Mouse (Mus musculus) stomach, embryonic 16.5 days (tissue): ENCODE results near the gene Gm10642. TPM values are rescaled to one million over a fixed set of nuclear protein-coding genes. Genes with fewer than 3 reads are reported as not detected.

Source experiments
- ATAC-seq: fragments of 200-750 bp; cut with Nextera tagmentation; 2 replicates; pipeline ENCODE4 v1.8.0; 2017; ENCODE audit warnings: moderate number of reproducible peaks, moderate TSS enrichment; ENCODE audit not compliant: insufficient read depth, low FRiP score
- H3K27ac ChIP-seq: fragments of 300-500 bp; sonication (generic); 2 replicates; pipeline ENCODE4 v1.5.1; 2014; ENCODE audit warnings: low read length
- H3K27me3 ChIP-seq: fragments of 300-500 bp; sonication (generic); 2 replicates; pipeline ENCODE4 v1.6.1; 2014; ENCODE audit warnings: low read length, control low read depth, mixed read lengths; ENCODE audit not compliant: control insufficient read depth, insufficient read depth
- H3K36me3 ChIP-seq: fragments of 300-500 bp; sonication (generic); 2 replicates; pipeline ENCODE4 v1.6.1; 2014; ENCODE audit warnings: low read length; ENCODE audit not compliant: control insufficient read depth, insufficient read depth
- H3K4me1 ChIP-seq: fragments of 300-500 bp; sonication (generic); 2 replicates; pipeline ENCODE4 v1.6.1; 2014; ENCODE audit warnings: low read length, control low read depth, mixed read lengths; ENCODE audit not compliant: control insufficient read depth, insufficient read depth
- H3K4me2 ChIP-seq: fragments of 300-500 bp; sonication (generic); 2 replicates; pipeline ENCODE4 v1.6.1; 2014; ENCODE audit warnings: low read depth, low read length, mixed read lengths
- H3K4me3 ChIP-seq: fragments of 300-500 bp; sonication (generic); replicated peaks from 2 replicates; pipeline ENCODE4 v1.5.1; 2014; ENCODE audit warnings: mild to moderate bottlenecking, low read length
- H3K9ac ChIP-seq: fragments of 300-500 bp; sonication (generic); 2 replicates; pipeline ENCODE4 v1.6.1; 2014; ENCODE audit warnings: low read length
- H3K9me3 ChIP-seq: fragments of 300-500 bp; sonication (generic); replicated peaks from 2 replicates; pipeline ENCODE4 v1.6.1; 2016; ENCODE audit warnings: low read length, control low read depth; ENCODE audit not compliant: control insufficient read depth
- WGBS: fragments of 180-500 bp; shearing (Covaris S2); extraction: QIAGEN DNeasy Blood & Tissue Kit; methylation state at CpG from one replicate; pipeline ENCODE4 v1.1.7; 2014; 5-methylcytosine and 5-hydroxymethylcytosine counted together
- polyA plus RNA-seq: library from polyadenylated mRNA; unstranded; fragments of >200 nt; fragmentation: Nextera tagmentation; extraction: Ambion mirVana; gene quantifications from 2 replicates; pipeline ENCODE4 v1.2.1, GENCODE M21; 2015

Gm10642 gene
- 0.12 and 0.19 TPM in 2 replicates for polyA plus RNA-seq

GRCm38 (mm10) chr9:70656130-70657007 lies at the start of gene Gm10642:
Gm10642 (plus strand) TSS chr9:70656251.
- peak within 1 kb of the TSS; percentile 97 for H3K27ac ChIP-seq
- H3K27me3 ChIP-seq: no peaks in the 10 kb centered on the region
- peaks cover 17% of the 10 kb centered on the region; the same call in 1 of the 2 replicates for H3K4me1 ChIP-seq
- WGBS: under 1% methylated on average over 55 of the region's 72 CpGs
- ATAC-seq: peak; percentile 31
- no peaks in the 10 kb centered on the region for H3K36me3 ChIP-seq
- peak within 1 kb of the TSS; percentile 95 for H3K9ac ChIP-seq
- H3K9me3 ChIP-seq: no peaks in the 10 kb centered on the region
- H3K4me3 ChIP-seq: peak within 1 kb of the TSS; percentile 88
- peak within 1 kb of the TSS; percentile 75 for H3K4me2 ChIP-seq

DNA sequence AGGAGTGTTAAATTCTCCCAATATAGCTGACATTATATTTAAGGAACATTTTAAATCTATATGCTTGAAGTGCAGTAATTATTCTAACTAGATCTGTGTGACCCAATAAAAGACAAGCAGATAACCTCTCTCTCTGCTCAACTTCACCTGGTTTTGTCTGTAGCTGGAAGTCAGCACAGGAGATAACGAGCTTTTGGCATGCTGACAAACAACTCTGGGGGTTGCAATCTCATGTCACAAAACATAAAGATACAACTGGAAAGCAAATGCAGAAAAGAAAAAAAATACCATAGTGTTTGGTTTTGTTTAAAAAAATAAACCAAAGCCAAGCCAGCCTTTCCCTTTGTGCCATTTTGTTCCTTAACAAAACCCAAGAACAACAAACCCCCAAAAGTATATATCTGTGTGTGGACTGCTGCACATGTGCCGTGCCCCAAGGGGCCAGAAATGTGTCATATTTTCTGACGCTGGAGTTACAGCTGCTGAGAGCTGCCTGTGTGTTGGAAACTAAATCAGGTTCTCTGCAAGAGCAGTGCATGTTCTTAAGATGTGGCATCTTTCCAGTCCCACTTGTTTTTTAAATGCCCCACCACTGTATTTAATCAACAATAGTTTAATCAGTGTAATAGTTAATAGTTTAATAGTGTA lies 44.9 kb upstream of the Gm10642 start:
- Histone ChIP-seq H3K27me3 (no peaks in the 10 kb centered on the region), H3K36me3 (0 out of 2 replicates have a peak, but pooled peaks cover 3% of the 10 kb centered on the region), H3K4me3 (no peak overlapping the region), H3K27ac (no peak overlapping the region), H3K9me3 (no peaks in the 10 kb centered on the region), H3K4me2 (no peak overlapping the region), H3K9ac (no peak overlapping the region), H3K4me1 (no peaks in the 10 kb centered on the region)
- 56% methylated on average over 3 of the region's 3 CpGs for WGBS
- no peak for ATAC-seq

DNA sequence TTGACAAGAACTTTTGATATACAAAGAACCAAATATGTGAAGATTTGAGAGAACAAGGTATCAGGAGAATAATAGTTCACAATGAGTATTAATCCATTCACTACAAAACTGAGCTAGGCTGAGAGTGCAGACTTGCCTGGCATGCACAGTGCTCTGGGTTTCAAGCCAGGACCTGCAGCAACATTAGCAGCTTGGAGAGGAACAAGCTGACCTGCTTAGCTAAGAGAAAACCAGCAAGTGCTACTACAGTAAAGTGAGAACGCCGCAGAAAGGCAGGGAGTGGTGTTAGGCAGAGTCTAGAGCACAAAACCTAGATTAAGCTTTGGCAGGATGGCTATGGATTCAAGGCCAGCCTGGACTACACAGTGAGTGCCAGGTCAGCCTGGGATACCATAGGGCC lies 26.3 kb upstream of the Gm10642 start:
- H3K27me3 ChIP-seq: no peaks in the 10 kb centered on the region
- 83% methylated on average over 2 of the region's 2 CpGs for WGBS
- ATAC-seq: no peak
- H3K4me3 ChIP-seq: no peak overlapping the region
- H3K9me3 ChIP-seq: no peaks in the 10 kb centered on the region
- no peak overlapping the region for H3K4me2 ChIP-seq
- H3K4me1 ChIP-seq: no peaks in the 10 kb centered on the region
- no peak overlapping the region for H3K27ac ChIP-seq
- no peak overlapping the region for H3K9ac ChIP-seq
- H3K36me3 ChIP-seq: no peaks in the 10 kb centered on the region

- no peaks in the 10 kb centered on the region for H3K9me3 ChIP-seq
- no peak for ATAC-seq
- 0 out of 2 replicates have a peak overlapping the region, but pooled peaks have one; percentile 4 for H3K27ac ChIP-seq
- no peaks in the 10 kb centered on the region for H3K36me3 ChIP-seq
- no peak overlapping the region for H3K9ac ChIP-seq
- no peak overlapping the region for H3K4me2 ChIP-seq
- WGBS: 19% methylated on average over 5 of the region's 5 CpGs
- no peak overlapping the region for H3K4me3 ChIP-seq
- H3K4me1 ChIP-seq: no peaks in the 10 kb centered on the region
- H3K27me3 ChIP-seq: no peaks in the 10 kb centered on the region
Observed at GRCm38 (mm10) chr9:70631665-70632064, 24.4 kb upstream of the Gm10642 start.

DNA sequence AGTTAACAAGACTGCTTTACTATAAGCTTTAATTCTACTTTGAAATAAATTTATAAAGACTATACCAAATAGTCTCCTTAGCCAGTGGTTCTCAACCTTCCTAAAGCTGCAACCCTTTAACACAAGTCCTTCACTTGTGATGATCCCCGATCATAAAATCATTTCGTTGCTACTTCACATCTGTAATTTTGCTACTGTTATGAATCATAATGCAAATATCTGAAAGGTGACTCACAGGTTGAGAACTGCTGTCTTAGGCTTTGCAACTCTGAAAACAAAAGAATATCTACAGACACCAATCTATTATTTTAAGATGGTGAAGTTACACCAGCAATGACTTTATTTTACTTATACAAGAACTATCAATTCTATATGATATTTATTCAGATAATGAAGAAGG lies 19.3 kb upstream of the Gm10642 start:
- WGBS: 65% methylated on average over 2 of the region's 2 CpGs

GRCm38 (mm10) chr9:70650260-70650659 lies 5.8 kb upstream of the Gm10642 start:
- WGBS: 65% methylated on average over 2 of the region's 2 CpGs
- Histone ChIP-seq H3K4me1 (peaks cover 9% of the 10 kb centered on the region; the same call in 1 of the 2 replicates), H3K27ac (no peak overlapping the region), H3K4me2 (no peak overlapping the region), H3K36me3 (no peaks in the 10 kb centered on the region), H3K9ac (no peak overlapping the region), H3K4me3 (no peak overlapping the region), H3K27me3 (no peaks in the 10 kb centered on the region), H3K9me3 (no peaks in the 10 kb centered on the region)
- ATAC-seq: no peak

More for the DNA sequence above, 19.3 kb upstream of the Gm10642 start:
- no peak overlapping the region for H3K4me2 ChIP-seq
- no peaks in the 10 kb centered on the region for H3K4me1 ChIP-seq
- no peak overlapping the region for H3K27ac ChIP-seq
- no peak for ATAC-seq
- H3K9me3 ChIP-seq: no peaks in the 10 kb centered on the region
- H3K36me3 ChIP-seq: no peaks in the 10 kb centered on the region
- H3K9ac ChIP-seq: no peak overlapping the region
- H3K27me3 ChIP-seq: no peaks in the 10 kb centered on the region
- H3K4me3 ChIP-seq: no peak overlapping the region

DNA sequence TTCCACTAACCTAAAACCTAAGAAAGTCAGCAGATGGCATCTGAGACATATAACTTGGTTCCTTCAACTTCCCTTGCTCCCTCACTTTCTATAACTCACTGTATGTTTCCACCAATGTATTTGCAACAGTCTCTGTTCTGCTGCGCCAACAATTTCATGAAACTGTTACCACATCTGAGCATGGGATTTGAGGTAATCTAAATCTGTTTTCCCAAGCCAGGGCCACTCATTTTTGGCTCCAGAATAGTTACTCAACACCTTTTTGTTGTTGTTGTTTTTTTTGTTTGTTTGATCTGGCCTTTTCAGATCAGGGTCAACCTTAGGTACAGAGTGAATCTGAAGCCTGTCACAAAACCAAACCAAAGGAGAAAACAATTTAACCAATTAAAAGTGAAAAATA lies 5.1 kb upstream of the Gm10642 start:
- Histone ChIP-seq H3K4me1 (peaks cover 9% of the 10 kb centered on the region; the same call in 1 of the 2 replicates), H3K9me3 (no peaks in the 10 kb centered on the region), H3K36me3 (no peaks in the 10 kb centered on the region), H3K27ac (no peak overlapping the region), H3K9ac (no peak overlapping the region), H3K4me2 (no peak overlapping the region), H3K4me3 (no peak overlapping the region), H3K27me3 (no peaks in the 10 kb centered on the region)
- no peak for ATAC-seq
- WGBS: 96% methylated on average over 1 of the region's 1 CpGs

DNA sequence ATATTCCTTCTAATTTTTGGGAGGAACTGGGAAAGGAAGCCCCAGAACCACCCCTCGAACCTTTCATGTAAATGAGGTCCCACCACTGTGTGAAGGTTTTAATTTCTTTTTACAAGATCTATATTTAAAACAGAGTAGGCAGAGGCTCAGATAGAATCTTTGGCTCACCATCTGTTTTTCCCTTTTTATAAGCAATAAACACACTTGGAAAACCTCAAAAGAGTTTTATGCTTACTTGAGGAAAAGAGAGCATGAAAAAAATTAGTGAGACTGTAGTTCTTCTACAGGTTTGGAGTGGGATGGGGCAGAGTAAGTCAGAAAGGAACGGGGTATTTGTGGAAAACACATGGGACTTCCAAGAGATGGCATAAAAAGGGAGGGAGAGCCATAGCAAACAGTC lies 3.8 kb upstream of the Gm10642 start:
- Histone ChIP-seq H3K4me1 (peaks cover 14% of the 10 kb centered on the region; the same call in 1 of the 2 replicates), H3K4me3 (no peak overlapping the region), H3K4me2 (no peak overlapping the region), H3K9me3 (no peaks in the 10 kb centered on the region), H3K27me3 (no peaks in the 10 kb centered on the region), H3K9ac (no peak overlapping the region), H3K27ac (no peak overlapping the region), H3K36me3 (no peaks in the 10 kb centered on the region)
- ATAC-seq: no peak
- 79% methylated on average over 2 of the region's 2 CpGs for WGBS

- 67% methylated on average over 2 of the region's 2 CpGs for WGBS
- no peak overlapping the region for H3K4me3 ChIP-seq
- ATAC-seq: no peak
Observed at GRCm38 (mm10) chr9:70653875-70654274, 2.2 kb upstream of the Gm10642 start.

More at GRCm38 (mm10) chr9:70653875-70654274, 2.2 kb upstream of the Gm10642 start:
- Histone ChIP-seq H3K9ac (no peak overlapping the region), H3K36me3 (no peaks in the 10 kb centered on the region), H3K4me1 (peaks cover 17% of the 10 kb centered on the region; the same call in 1 of the 2 replicates), H3K27ac (no peak overlapping the region), H3K4me2 (peak overlapping the region; percentile 38), H3K9me3 (no peaks in the 10 kb centered on the region), H3K27me3 (no peaks in the 10 kb centered on the region)
